Mouse (Mus musculus) testis, adult 2 months (tissue): ENCODE results near the gene Pycard. TPM values are rescaled to one million over a fixed set of nuclear protein-coding genes. Genes with fewer than 3 reads are reported as not detected.
"Not testable (repeated sequence)": the region's sequence is repeated elsewhere in the genome, so short reads cannot be mapped to it uniquely, and the experiment has no call there.

ENCODE experiments used
- H3K27ac ChIP-seq: fragments of 200-500 bp; 2 replicates; pipeline ENCODE4 v1.5.1; 2012; ENCODE audit warnings: low read depth, low read length; ENCODE audit not compliant: control insufficient read depth, insufficient read depth
- H3K27me3 ChIP-seq: fragments of 200-500 bp; 2 replicates; pipeline ENCODE4 v1.6.1; 2012; ENCODE audit warnings: mild to moderate bottlenecking, low read length, moderate library complexity; ENCODE audit not compliant: control insufficient read depth, insufficient read depth
- H3K36me3 ChIP-seq: fragments of 200-500 bp; 2 replicates; pipeline ENCODE4 v1.6.1; 2012; ENCODE audit warnings: mild to moderate bottlenecking, low read length; ENCODE audit not compliant: control insufficient read depth, insufficient read depth
- H3K4me1 ChIP-seq: fragments of 200-500 bp; 2 replicates; pipeline ENCODE4 v1.6.1; 2012; ENCODE audit warnings: low read length; ENCODE audit not compliant: control insufficient read depth, insufficient read depth
- H3K4me3 ChIP-seq: fragments of 200-500 bp; 2 replicates; pipeline ENCODE4 v1.5.1; 2012; ENCODE audit warnings: low read depth, mild to moderate bottlenecking, low read length, moderate library complexity, mixed read lengths; ENCODE audit not compliant: control insufficient read depth
- CTCF ChIP-seq: fragments of 200-500 bp; IDR thresholded peaks from 2 replicates; pipeline ENCODE4 v1.5.1; 2012; ENCODE audit warnings: low read depth, mild to moderate bottlenecking, inconsistent platforms, low read length, moderate library complexity; ENCODE audit not compliant: control insufficient read depth, insufficient read depth, insufficient replicate concordance
- POLR2A ChIP-seq: fragments of 200-500 bp; IDR thresholded peaks from 2 replicates; pipeline ENCODE4 v1.6.1; 2012; ENCODE audit warnings: low read depth, mild to moderate bottlenecking, inconsistent platforms, low read length, moderate library complexity; ENCODE audit not compliant: control insufficient read depth
- polyA plus RNA-seq: library from polyadenylated mRNA; depleted of rRNA; stranded (reverse); fragments of >200 nt; gene quantifications from 2 replicates; pipeline ENCODE4 v1.2.3, GENCODE M21; 2012; rRNA removed

The Pycard gene
- polyA plus RNA-seq, 1 experiment: 2.9 TPM

- no peak overlapping the region for H3K4me3 ChIP-seq
- no peaks in the 10 kb centered on the region for H3K4me1 ChIP-seq
- H3K27ac ChIP-seq: no peak overlapping the region
- TF ChIP-seq CTCF (no peak), POLR2A (no peak)
- no peaks in the 10 kb centered on the region for H3K36me3 ChIP-seq
- no peaks in the 10 kb centered on the region for H3K27me3 ChIP-seq
Measured at GRCm38 (mm10) chr7:127959364-127959763, 34.3 kb downstream of the Pycard start.

GRCm38 (mm10) chr7:127952864-127953581 lies 40.6 kb downstream of the Pycard start:
- H3K4me1 ChIP-seq: 0 out of 2 replicates have a peak, but pooled peaks cover 2% of the 10 kb centered on the region
- no peaks in the 10 kb centered on the region for H3K36me3 ChIP-seq
- H3K27ac ChIP-seq: no peak overlapping the region
- H3K4me3 ChIP-seq: no peak overlapping the region; the same call in 1 of the 2 replicates
- TF ChIP-seq POLR2A: no peak
- no peak for TF ChIP-seq CTCF
- H3K27me3 ChIP-seq: no peaks in the 10 kb centered on the region

- no peak within 1 kb of the TSS for H3K4me3 ChIP-seq
- H3K36me3 ChIP-seq: no peaks in the 10 kb centered on the region
Measured at GRCm38 (mm10) chr7:127946470-127947023, 47.1 kb downstream of the Pycard start, which contains the start of gene Prss36. Prss36 (minus strand) TSS chr7:127946725.

GRCm38 (mm10) chr7:127944614-127945013 lies 49.1 kb downstream of the Pycard start:
- peaks cover 9% of the 10 kb centered on the region for H3K4me1 ChIP-seq
- no peak overlapping the region for H3K27ac ChIP-seq
- H3K4me3 ChIP-seq: peak overlapping the region; percentile 53
- TF ChIP-seq CTCF: no peak
- TF ChIP-seq POLR2A: no peak
- H3K36me3 ChIP-seq: no peaks in the 10 kb centered on the region
- H3K27me3 ChIP-seq: no peaks in the 10 kb centered on the region

More at GRCm38 (mm10) chr7:127946470-127947023, 47.1 kb downstream of the Pycard start, which contains the start of gene Prss36:
- Histone ChIP-seq H3K27ac (no peak within 1 kb of the TSS), H3K27me3 (no peaks in the 10 kb centered on the region), H3K4me1 (peaks cover 9% of the 10 kb centered on the region)
- TF ChIP-seq CTCF (no peak), POLR2A (no peak)

GRCm38 (mm10) chr7:127942097-127942496 lies 51.6 kb downstream of the Pycard start:
- not testable (repeated sequence) for H3K27me3 ChIP-seq, H3K36me3 ChIP-seq, H3K4me3 ChIP-seq, H3K4me1 ChIP-seq, H3K27ac ChIP-seq

Other genes with a start within 250 kb of the Pycard start
- 36.9 and 37.2 TPM in 2 replicates for gene Fbxl19, start 249.3 kb downstream of the Pycard start, polyA plus RNA-seq
- gene Orai3, start 224.1 kb downstream of the Pycard start, polyA plus RNA-seq: 13.8 and 13.9 TPM in 2 replicates
- gene Setd1a, start 217.2 kb downstream of the Pycard start, polyA plus RNA-seq: 15.9 and 18.2 TPM in 2 replicates
- not detected in 2 replicates for gene Gm49388, start 208.3 kb downstream of the Pycard start, polyA plus RNA-seq
- 6.1 and 7.1 TPM in 2 replicates for gene Hsd3b7, start 193.3 kb downstream of the Pycard start, polyA plus RNA-seq
- 18.3 and 19.4 TPM in 2 replicates for gene Stx4a, start 169.6 kb downstream of the Pycard start, polyA plus RNA-seq
- 2.2 and 2.4 TPM in 2 replicates for gene Stx1b, start 169.3 kb downstream of the Pycard start, polyA plus RNA-seq
- 57.9 and 60.3 TPM in 2 replicates for gene Zfp646, start 117.6 kb downstream of the Pycard start, polyA plus RNA-seq
- 3.2 TPM in 2 replicates for gene Zfp668, start 117.0 kb downstream of the Pycard start, polyA plus RNA-seq
- 0.76 and 0.88 TPM in 2 replicates for gene Prss53, start 102.9 kb downstream of the Pycard start, polyA plus RNA-seq
- gene Gm21974, start 98.4 kb downstream of the Pycard start, polyA plus RNA-seq: not detected in 2 replicates
- 29.3 and 39.0 TPM in 2 replicates for gene Vkorc1, start 98.2 kb downstream of the Pycard start, polyA plus RNA-seq
- 7.9 and 10.6 TPM in 2 replicates for gene Bckdk, start 89.8 kb downstream of the Pycard start, polyA plus RNA-seq
- 98.4 and 105 TPM in 2 replicates for gene Kat8, start 81.4 kb downstream of the Pycard start, polyA plus RNA-seq
- gene Prss8, start 63.8 kb downstream of the Pycard start, polyA plus RNA-seq: 0.26 and 4.0 TPM in 2 replicates
- gene Prss36, start 47.1 kb downstream of the Pycard start, polyA plus RNA-seq: 5.9 and 6.3 TPM in 2 replicates
- 271 and 306 TPM in 2 replicates for gene Fus, start 26.4 kb downstream of the Pycard start, polyA plus RNA-seq
- gene Trim72, start 10.1 kb upstream of the Pycard start, polyA plus RNA-seq: 0.25 and 0.32 TPM in 2 replicates
- 0.25 and 0.55 TPM in 2 replicates for gene Itgam, start 68.8 kb upstream of the Pycard start, polyA plus RNA-seq
- not detected in 2 replicates for gene Gm49368, start 68.8 kb upstream of the Pycard start, polyA plus RNA-seq
- gene Itgax, start 135.7 kb upstream of the Pycard start, polyA plus RNA-seq: 0.16 and 0.24 TPM in 2 replicates
- gene Itgad, start 160.5 kb upstream of the Pycard start, polyA plus RNA-seq: 21.1 and 21.4 TPM in 2 replicates
- gene Cox6a2, start 212.5 kb upstream of the Pycard start, polyA plus RNA-seq: 0.35 and 0.52 TPM in 2 replicates
- 11.4 and 12.1 TPM in 2 replicates for gene Armc5, start 243.5 kb upstream of the Pycard start, polyA plus RNA-seq
- 8.1 and 9.5 TPM in 2 replicates for gene 9130023H24Rik, start 244.2 kb upstream of the Pycard start, polyA plus RNA-seq